Mouse (Mus musculus) MEL (cell line): ENCODE results near the gene Nkiras2. TPM values are rescaled to one million over a fixed set of nuclear protein-coding genes. Genes with fewer than 3 reads are reported as not detected.
"Not testable (repeated sequence)": the region's sequence is repeated elsewhere in the genome, so short reads cannot be mapped to it uniquely, and the experiment has no call there.

ENCODE experiments used
- DNase-seq: peaks from one replicate; pipeline ENCODE4 v3.0.0; 2011; ENCODE audit warnings: low read depth, low spot score
- H3K27ac ChIP-seq: 2 replicates; pipeline ENCODE4 v1.5.1; 2012; ENCODE audit warnings: low read depth, mild to moderate bottlenecking, control low read depth, low read length, moderate library complexity; ENCODE audit not compliant: control insufficient read depth
- H3K27me3 ChIP-seq, 2 experiments: fragments of 150-350 bp in 1 of 2; sonication (generic) in 1 of 2; 2 replicates each; pipeline ENCODE4 v1.6.1; 2012; ENCODE audit warnings: low read length in 2 of 2, mild to moderate bottlenecking in 2 of 2, improper control_type of control experiment in 1 of 2, moderate library complexity in 1 of 2; ENCODE audit not compliant: insufficient read depth in 2 of 2, control insufficient read depth in 1 of 2
- H3K36me3 ChIP-seq, 2 experiments: 2 replicates each; pipeline ENCODE4 v1.6.1; 2012 to 2014; ENCODE audit warnings: low read length in 2 of 2, improper control_type of control experiment in 1 of 2, inconsistent platforms in 1 of 2, mild to moderate bottlenecking in 1 of 2; ENCODE audit not compliant: insufficient read depth in 2 of 2, control insufficient read depth in 1 of 2
- H3K4me1 ChIP-seq, 2 experiments: fragments of 150-350 bp in 1 of 2; sonication (generic) in 1 of 2; 2 replicates each; pipeline ENCODE4 v1.6.1; 2012; ENCODE audit warnings: low read length in 2 of 2, improper control_type of control experiment in 1 of 2, mild to moderate bottlenecking in 1 of 2; ENCODE audit not compliant: insufficient read depth in 2 of 2, control insufficient read depth in 1 of 2
- H3K4me3 ChIP-seq, 2 experiments: fragments of 150-350 bp in 1 of 2; sonication (generic) in 1 of 2; 2 replicates each; pipeline ENCODE4 v1.5.1; 2012; ENCODE audit warnings: low read depth in 2 of 2, low read length in 2 of 2, mild to moderate bottlenecking in 2 of 2, moderate library complexity in 2 of 2, control low read depth in 1 of 2, improper control_type of control experiment in 1 of 2; ENCODE audit not compliant: control insufficient read depth in 1 of 2, insufficient read depth in 1 of 2
- H3K79me2 ChIP-seq: 2 replicates; pipeline ENCODE4 v1.6.1; 2012; ENCODE audit warnings: mild to moderate bottlenecking, low read length, moderate library complexity; ENCODE audit not compliant: control insufficient read depth, poor library complexity, insufficient read depth
- H3K9ac ChIP-seq: 2 replicates; pipeline ENCODE4 v1.6.1; 2012; ENCODE audit warnings: low read depth, mild to moderate bottlenecking, control low read depth, low read length, moderate library complexity; ENCODE audit not compliant: control insufficient read depth, poor library complexity, severe bottlenecking
- H3K9me3 ChIP-seq: fragments of 150-350 bp; sonication (generic); replicated peaks from 2 replicates; pipeline ENCODE4 v1.6.1; 2012; ENCODE audit warnings: mild to moderate bottlenecking, low read length, improper control_type of control experiment, moderate library complexity; ENCODE audit not compliant: insufficient read depth
- CHD2 ChIP-seq: IDR thresholded peaks from 2 replicates; pipeline ENCODE4 v1.6.1; 2011; ENCODE audit warnings: low read length, improper control_type of control experiment
- CTCF ChIP-seq, 3 experiments: IDR thresholded peaks in 2 of 3; conservative IDR thresholded peaks in 1 of 3; 2 replicates each; pipeline ENCODE4 v1.5.1; 2011 to 2012; ENCODE audit warnings: low read length in 3 of 3, low read depth in 2 of 3, mild to moderate bottlenecking in 2 of 3, improper control_type of control experiment in 1 of 3, inconsistent platforms in 1 of 3, mixed read lengths in 1 of 3, moderate library complexity in 1 of 3; ENCODE audit not compliant: control insufficient read depth in 1 of 3, insufficient read depth in 1 of 3, poor library complexity in 1 of 3, severe bottlenecking in 1 of 3
- E2F4 ChIP-seq: IDR thresholded peaks from 2 replicates; pipeline ENCODE4 v1.6.1; 2011; ENCODE audit warnings: low read depth, low read length, improper control_type of control experiment, borderline replicate concordance
- HCFC1 ChIP-seq: IDR thresholded peaks from 2 replicates; pipeline ENCODE4 v1.6.1; 2012; ENCODE audit warnings: low read depth, mild to moderate bottlenecking, inconsistent platforms, low read length, improper control_type of control experiment, moderate library complexity
- JUND ChIP-seq: IDR thresholded peaks from 2 replicates; pipeline ENCODE4 v1.6.1; 2011; ENCODE audit warnings: low read depth, mild to moderate bottlenecking, improper control_type of control experiment, low read length
- KAT2A ChIP-seq: conservative IDR thresholded peaks from 2 replicates; pipeline ENCODE4 v1.6.1; 2012; ENCODE audit warnings: low read depth, low read length, improper control_type of control experiment, inconsistent platforms
- MAFK ChIP-seq: IDR thresholded peaks from 2 replicates; pipeline ENCODE4 v1.6.1; 2011; ENCODE audit warnings: low read depth, mild to moderate bottlenecking, low read length, improper control_type of control experiment, borderline replicate concordance
- MAX ChIP-seq: IDR thresholded peaks from 2 replicates; pipeline ENCODE4 v1.6.1; 2011; ENCODE audit warnings: low read length, improper control_type of control experiment
- MAZ ChIP-seq: IDR thresholded peaks from 2 replicates; pipeline ENCODE4 v1.6.1; 2012; ENCODE audit warnings: low read depth, mild to moderate bottlenecking, inconsistent platforms, low read length, improper control_type of control experiment
- MYC ChIP-seq: IDR thresholded peaks from 2 replicates; pipeline ENCODE4 v1.6.1; 2011; ENCODE audit warnings: low read depth, mild to moderate bottlenecking, low read length, improper control_type of control experiment, moderate library complexity
- NELFE ChIP-seq: IDR thresholded peaks from 2 replicates; pipeline ENCODE4 v1.6.1; 2011; ENCODE audit warnings: low read depth, low read length, improper control_type of control experiment
- POLR2A ChIP-seq, 2 experiments: IDR thresholded peaks; 2 replicates each; pipeline ENCODE4 v1.6.1; 2011 to 2012; ENCODE audit warnings: low read length in 2 of 2, mild to moderate bottlenecking in 2 of 2, control low read depth in 1 of 2, improper control_type of control experiment in 1 of 2, low read depth in 1 of 2, moderate library complexity in 1 of 2; ENCODE audit not compliant: control insufficient read depth in 1 of 2, insufficient read depth in 1 of 2, poor library complexity in 1 of 2
- POLR2AphosphoS5 ChIP-seq: IDR thresholded peaks from 2 replicates; pipeline ENCODE4 v1.6.1; 2012; ENCODE audit warnings: low read depth, borderline replicate concordance, mild to moderate bottlenecking, inconsistent platforms, low read length, moderate library complexity, mixed read lengths
- SMC3 ChIP-seq: IDR thresholded peaks from 2 replicates; pipeline ENCODE4 v1.6.1; 2011; ENCODE audit warnings: low read depth, low read length, improper control_type of control experiment
- TAL1 ChIP-seq: IDR thresholded peaks from 2 replicates; pipeline ENCODE4 v1.6.1; 2012; ENCODE audit warnings: mild to moderate bottlenecking, inconsistent platforms, low read length, moderate library complexity, mixed read lengths
- TCF12 ChIP-seq: IDR thresholded peaks from 2 replicates; pipeline ENCODE4 v1.6.1; 2014; ENCODE audit warnings: low read depth, mild to moderate bottlenecking, inconsistent platforms, low read length, improper control_type of control experiment, moderate library complexity
- UBTF ChIP-seq: IDR thresholded peaks from 2 replicates; pipeline ENCODE4 v1.6.1; 2012; ENCODE audit warnings: low read depth, mild to moderate bottlenecking, inconsistent platforms, low read length, improper control_type of control experiment, moderate library complexity, borderline replicate concordance; ENCODE audit not compliant: insufficient read depth
- USF2 ChIP-seq, 2 experiments: IDR thresholded peaks; 2 replicates each; pipeline ENCODE4 v1.6.1; 2011 to 2012; ENCODE audit warnings: improper control_type of control experiment in 2 of 2, low read length in 2 of 2, borderline replicate concordance in 1 of 2, inconsistent platforms in 1 of 2, low read depth in 1 of 2, mild to moderate bottlenecking in 1 of 2; ENCODE audit not compliant: insufficient read depth in 1 of 2
- polyA plus RNA-seq, 2 experiments: library from polyadenylated mRNA; stranded (reverse) in 1 of 2; unstranded in 1 of 2; fragments of >175 nt in 1 of 2; fragments of >200 nt in 1 of 2; gene quantifications; 2 replicates each; pipeline versions ENCODE4 v1.2.1 to v1.2.4; 2012; ENCODE audit warnings: low replicate concordance in 2 of 2, low read depth in 1 of 2; ENCODE audit not compliant: insufficient read length in 2 of 2, insufficient read depth in 1 of 2, missing spikeins in 1 of 2
- total RNA-seq: library from RNA; depleted of rRNA; stranded (reverse); fragments of 300-350 nt; gene quantifications from 2 replicates; pipeline ENCODE4 v1.2.3, GENCODE M21; 2012

Nkiras2 gene
- total and polyA plus RNA-seq, 3 experiments, result 37.1 to 49.9 TPM; not detected in 1

DNA sequence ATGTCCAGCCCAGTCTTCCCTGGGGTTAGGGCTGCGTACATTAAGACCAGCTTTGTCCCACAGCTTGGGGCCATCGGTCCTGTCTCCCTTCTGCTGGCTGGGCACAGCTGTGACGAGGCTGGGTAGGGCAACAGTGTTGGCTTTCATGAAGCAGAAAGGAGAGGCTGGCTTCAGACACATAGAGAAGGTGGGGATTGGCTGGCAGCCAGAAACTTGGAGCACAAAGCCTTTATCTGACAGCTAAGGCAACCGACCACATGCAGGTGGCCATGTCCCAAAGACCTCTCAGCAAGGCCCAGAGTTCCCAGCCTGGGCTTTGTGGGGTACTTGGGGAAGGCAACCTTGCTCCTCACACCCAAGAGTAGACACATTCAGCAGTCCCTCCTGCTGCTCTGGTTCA is 37.3 kb upstream of the Nkiras2 start (continued):
- TF ChIP-seq MAFK, result no peak
- TF ChIP-seq, all 39 proteins: peak for 14

DNA sequence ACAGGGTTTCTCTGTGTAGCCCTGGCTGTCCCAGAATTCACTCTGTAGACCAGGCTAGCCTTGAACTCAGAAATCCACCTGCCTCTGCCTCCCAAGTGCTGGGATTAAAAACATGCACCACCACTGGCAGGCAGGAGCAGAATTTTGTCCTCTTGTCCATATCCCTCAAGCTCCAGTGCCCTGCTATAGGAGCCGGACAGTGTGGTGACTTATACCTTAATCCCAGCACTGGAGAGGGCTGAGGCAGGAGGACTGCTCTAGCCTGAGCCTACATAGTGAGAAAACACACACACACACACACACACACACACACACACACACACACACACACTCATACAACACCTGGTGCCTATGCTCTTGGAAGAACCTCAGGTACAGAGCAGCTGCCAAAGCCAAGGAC is 36.6 kb upstream of the Nkiras2 start:
- not testable (repeated sequence) for H3K4me3 ChIP-seq, DNase-seq, H3K79me2 ChIP-seq, H3K9ac ChIP-seq, H3K27me3 ChIP-seq, H3K9me3 ChIP-seq
- peak overlapping the region; percentile 20; the same call in 1 of the 2 replicates for H3K27ac ChIP-seq
- peaks cover 13 to 25% of the 10 kb centered on the region in 2 experiments for H3K36me3 ChIP-seq
- peaks cover 7 to 11% of the 10 kb centered on the region in 2 experiments for H3K4me1 ChIP-seq

DNA sequence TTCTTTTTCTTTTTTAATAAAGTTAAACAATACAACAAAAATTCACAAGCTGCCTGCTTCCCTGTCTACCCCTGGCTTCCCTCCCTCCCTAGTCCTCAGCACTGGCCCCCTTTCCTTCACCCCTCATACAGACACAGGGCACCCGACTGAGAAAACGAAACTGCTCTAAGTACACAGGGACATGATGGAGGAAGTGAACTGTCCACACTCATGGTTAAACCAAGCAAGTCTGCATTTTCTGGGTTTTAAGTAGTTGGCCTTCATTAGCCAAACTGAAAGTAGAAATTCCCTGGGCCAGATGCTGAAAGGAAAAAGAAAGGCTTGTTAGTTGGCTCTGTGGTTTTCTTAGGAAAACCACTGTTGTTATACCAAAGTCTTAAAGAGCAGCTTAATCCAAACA is 36.2 kb upstream of the Nkiras2 start:
- Histone ChIP-seq H3K4me1 (peaks cover 7 to 11% of the 10 kb centered on the region in 2 experiments), H3K9ac (no peak overlapping the region), H3K27me3 (no peaks in the 10 kb centered on the region), H3K27ac (no peak overlapping the region), H3K36me3 (peaks cover 13 to 25% of the 10 kb centered on the region in 2 experiments), H3K79me2 (no peaks in the 10 kb centered on the region), H3K9me3 (no peaks in the 10 kb centered on the region), H3K4me3 (no peak overlapping the region)
- TF ChIP-seq JUND (no peak), POLR2A (IDR thresholded peaks at IDR 0.05; ENCODE audit: control insufficient read depth in 1 of 2, insufficient read depth in 1 of 2, low read depth in 1 of 2, low read length in 2 of 2, poor library complexity in 1 of 2) (no peak), MYC (no peak), MAX (no peak), TAL1 (no peak), HCFC1 (no peak), CTCF (IDR thresholded peaks at IDR 0.05 in 2 of 3, conservative IDR thresholded peaks at IDR 0.05 in 1 of 3; ENCODE audit: control insufficient read depth in 1 of 3, insufficient read depth in 1 of 3, low read depth in 2 of 3, low read length in 3 of 3, poor library complexity in 1 of 3, severe bottlenecking in 1 of 3) (no peak), CHD2 (no peak), TCF12 (no peak), NELFE (no peak), USF2 (IDR thresholded peaks at IDR 0.05; ENCODE audit: borderline replicate concordance in 1 of 2, insufficient read depth in 1 of 2, low read depth in 1 of 2, low read length in 2 of 2) (no peak), MAZ (no peak), KAT2A (no peak), POLR2AphosphoS5 (no peak), UBTF (no peak), E2F4 (no peak), SMC3 (no peak)
- no peak for DNase-seq
